Mouse (Mus musculus): ENCODE measurements around the gene Gdf15. TPM values are rescaled to one million over a fixed set of nuclear protein-coding genes. Genes with fewer than 3 reads are reported as not detected.

Gene Gdf15
- not detected in 2 replicates for polyA plus RNA-seq (2014; fragmentation: Nextera tagmentation; extraction: Ambion mirVana)

DNA sequence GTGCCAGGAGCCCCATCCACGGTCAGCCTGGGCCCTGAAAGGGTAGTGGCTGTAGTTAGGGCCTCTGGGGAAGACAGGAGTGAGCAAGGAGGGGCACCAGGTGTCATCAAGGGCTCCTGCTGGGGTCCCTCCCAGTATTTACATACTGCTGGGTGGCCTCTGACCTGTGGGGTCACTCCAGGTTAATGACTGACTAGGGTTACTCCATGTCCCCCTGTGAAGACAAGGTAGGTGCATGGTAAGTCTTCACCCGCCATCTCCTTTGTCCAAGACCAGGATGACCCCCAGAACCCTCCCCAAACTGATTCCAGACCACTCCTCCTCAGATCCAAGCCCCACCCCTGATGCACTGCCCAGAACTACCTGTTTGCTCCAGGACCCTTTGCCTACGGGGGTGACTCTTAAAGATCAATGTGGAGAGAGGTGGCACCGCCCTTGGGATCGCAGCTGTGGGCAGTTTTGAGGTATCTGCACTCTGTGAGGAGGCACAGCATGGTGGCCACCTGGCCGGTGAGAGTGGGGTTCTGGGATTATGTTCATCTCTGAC, at the start of gene Gdf15:
Gdf15 (minus strand) TSS at position 111 of the 547 bp plus-strand sequence.
- Histone ChIP-seq H3K27me3 (ENCODE audit: control insufficient read depth, insufficient read depth, low read length) (peaks cover 12% of the 10 kb centered on the region), H3K9ac (ENCODE audit: low read length) (no peak within 1 kb of the TSS), H3K36me3 (ENCODE audit: control insufficient read depth, insufficient read depth, low read length) (no peaks in the 10 kb centered on the region), H3K27ac (ENCODE audit: low read depth, low read length) (no peak within 1 kb of the TSS), H3K9me3 (ENCODE audit: control insufficient read depth, low read length) (no peaks in the 10 kb centered on the region), H3K4me1 (replicated peaks; ENCODE audit: control insufficient read depth, insufficient read depth, low read length) (peaks cover 10% of the 10 kb centered on the region), H3K4me2 (ENCODE audit: low read depth, low read length, severe bottlenecking) (no peak within 1 kb of the TSS), H3K4me3 (ENCODE audit: low read depth, low read length) (no peak within 1 kb of the TSS)
- 74% methylated on average over 6 of the region's 6 CpGs for WGBS
- DNase-seq (ENCODE audit: low spot score) (no peak), ATAC-seq (replicated peaks; ENCODE audit: low FRiP score) (no peak)

DNA sequence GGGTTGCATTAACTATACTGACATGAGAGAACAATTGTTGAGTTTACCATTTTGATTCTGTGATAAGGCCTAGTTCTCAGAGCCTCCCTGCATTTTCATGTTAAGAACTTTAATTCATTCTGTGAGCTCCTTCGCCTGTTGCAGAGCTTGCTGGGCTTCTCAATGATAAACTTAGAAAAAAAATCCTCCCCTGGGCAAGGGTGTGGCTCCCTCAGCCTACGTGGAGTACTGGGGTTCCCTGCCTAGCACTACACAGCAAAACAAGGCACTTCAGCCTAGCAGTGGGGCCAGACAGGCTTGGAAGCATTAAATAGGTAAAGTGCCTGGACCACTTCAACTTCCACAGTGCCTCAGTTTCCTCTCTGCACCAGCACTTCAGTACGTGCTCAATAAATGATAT, 49.2 kb upstream of the Gdf15 start:
- Histone ChIP-seq H3K36me3 (ENCODE audit: control insufficient read depth, insufficient read depth, low read length) (peaks cover 15% of the 10 kb centered on the region; the same call in 1 of the 2 replicates), H3K27me3 (ENCODE audit: control insufficient read depth, insufficient read depth, low read length) (no peaks in the 10 kb centered on the region), H3K4me1 (replicated peaks; ENCODE audit: control insufficient read depth, insufficient read depth, low read length) (peaks cover 3% of the 10 kb centered on the region; the same call in 1 of the 2 replicates), H3K9me3 (ENCODE audit: control insufficient read depth, low read length) (no peaks in the 10 kb centered on the region), H3K4me3 (ENCODE audit: low read depth, low read length) (no peak overlapping the region), H3K9ac (ENCODE audit: low read length) (no peak overlapping the region), H3K4me2 (ENCODE audit: low read depth, low read length, severe bottlenecking) (no peak overlapping the region), H3K27ac (ENCODE audit: low read depth, low read length) (no peak overlapping the region)
- DNase-seq (ENCODE audit: low spot score) (no peak), ATAC-seq (replicated peaks; ENCODE audit: low FRiP score) (no peak)
- 82% methylated on average over 3 of the region's 3 CpGs for WGBS

DNA sequence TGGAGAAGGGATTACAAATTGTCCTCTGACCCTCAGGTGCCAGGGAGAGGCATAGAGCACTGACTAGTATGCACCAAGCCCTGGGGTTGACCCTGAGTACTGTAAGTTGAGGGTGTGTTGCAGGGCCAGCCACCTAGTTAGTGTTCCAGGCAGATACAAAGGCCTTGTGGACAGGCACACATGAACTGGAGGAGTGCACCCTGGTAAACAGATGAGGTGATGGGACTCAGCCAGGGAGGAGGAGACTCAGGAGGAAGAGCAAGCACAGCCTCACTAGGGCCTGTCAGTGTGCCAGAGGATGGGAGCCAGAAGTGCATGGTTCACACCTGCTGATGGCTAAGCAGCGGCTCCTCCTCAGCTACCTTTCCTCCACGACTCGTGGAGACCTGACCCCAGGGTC, 47.8 kb upstream of the Gdf15 start:
- Histone ChIP-seq H3K9ac (ENCODE audit: low read length) (no peak overlapping the region), H3K9me3 (ENCODE audit: control insufficient read depth, low read length) (no peaks in the 10 kb centered on the region), H3K27ac (ENCODE audit: low read depth, low read length) (no peak overlapping the region), H3K27me3 (ENCODE audit: control insufficient read depth, insufficient read depth, low read length) (no peaks in the 10 kb centered on the region), H3K36me3 (ENCODE audit: control insufficient read depth, insufficient read depth, low read length) (peaks cover 15% of the 10 kb centered on the region; the same call in 1 of the 2 replicates), H3K4me1 (replicated peaks; ENCODE audit: control insufficient read depth, insufficient read depth, low read length) (peaks cover 4% of the 10 kb centered on the region; the same call in 1 of the 2 replicates), H3K4me3 (ENCODE audit: low read depth, low read length) (no peak overlapping the region), H3K4me2 (ENCODE audit: low read depth, low read length, severe bottlenecking) (no peak overlapping the region)
- WGBS = 90% methylated on average over 3 of the region's 3 CpGs
- no peak for DNase-seq (ENCODE audit: low spot score)
- no peak for ATAC-seq (replicated peaks; ENCODE audit: low FRiP score)

DNA sequence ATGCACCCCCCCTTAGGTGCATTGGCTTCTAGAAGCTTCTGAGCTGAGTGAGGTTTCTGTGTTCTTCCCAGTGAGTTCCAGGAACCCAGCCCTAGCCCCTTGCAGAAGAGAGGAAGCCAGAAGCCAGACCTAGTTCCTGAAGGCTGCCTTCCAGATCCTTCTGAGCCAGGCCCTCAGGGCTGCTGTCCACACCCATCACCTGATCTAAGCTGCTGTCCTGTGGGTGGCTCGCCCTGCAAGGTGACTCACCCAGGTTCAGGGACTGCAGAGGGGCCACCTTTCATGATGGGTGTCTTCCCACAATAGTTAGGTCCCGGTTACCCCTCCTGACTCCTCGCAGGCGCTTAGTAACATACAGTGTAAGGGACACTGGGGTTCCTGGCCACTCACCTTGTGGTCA, 47.1 kb upstream of the Gdf15 start:
- Histone ChIP-seq H3K27ac (ENCODE audit: low read depth, low read length) (no peak overlapping the region), H3K27me3 (ENCODE audit: control insufficient read depth, insufficient read depth, low read length) (no peaks in the 10 kb centered on the region), H3K4me3 (ENCODE audit: low read depth, low read length) (no peak overlapping the region), H3K4me1 (replicated peaks; ENCODE audit: control insufficient read depth, insufficient read depth, low read length) (peaks cover 8% of the 10 kb centered on the region), H3K9ac (ENCODE audit: low read length) (no peak overlapping the region; the same call in 1 of the 2 replicates), H3K9me3 (ENCODE audit: control insufficient read depth, low read length) (no peaks in the 10 kb centered on the region), H3K36me3 (ENCODE audit: control insufficient read depth, insufficient read depth, low read length) (peaks cover 15% of the 10 kb centered on the region; the same call in 1 of the 2 replicates), H3K4me2 (ENCODE audit: low read depth, low read length, severe bottlenecking) (no peak overlapping the region)
- WGBS = 92% methylated on average over 4 of the region's 4 CpGs
- DNase-seq (ENCODE audit: low spot score) = no peak
- ATAC-seq (replicated peaks; ENCODE audit: low FRiP score) = no peak

DNA sequence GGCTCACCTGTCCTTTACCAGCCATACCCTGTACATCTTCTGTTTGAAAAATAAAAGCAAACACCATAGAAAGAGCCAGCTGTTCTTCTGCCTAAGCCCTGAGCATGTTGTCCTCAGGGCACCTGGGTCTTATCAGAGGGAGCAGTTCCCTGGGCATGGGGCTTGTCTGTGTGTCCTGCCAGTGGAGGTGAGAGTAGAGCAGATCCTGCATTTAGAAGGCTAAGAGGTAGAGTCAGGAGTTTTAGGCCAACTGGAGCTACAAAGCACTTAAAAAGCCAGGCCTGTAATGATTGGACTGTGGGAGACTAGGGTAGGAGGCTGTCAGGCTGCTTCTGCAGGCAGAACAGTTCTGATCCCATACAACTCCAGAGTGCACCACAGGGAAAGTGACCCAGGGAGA, 46.4 kb upstream of the Gdf15 start:
- peaks cover 13% of the 10 kb centered on the region for H3K4me1 ChIP-seq (replicated peaks; ENCODE audit: control insufficient read depth, insufficient read depth, low read length)
- no peaks in the 10 kb centered on the region for H3K9me3 ChIP-seq (ENCODE audit: control insufficient read depth, low read length)
- no peak for DNase-seq (ENCODE audit: low spot score)

DNA sequence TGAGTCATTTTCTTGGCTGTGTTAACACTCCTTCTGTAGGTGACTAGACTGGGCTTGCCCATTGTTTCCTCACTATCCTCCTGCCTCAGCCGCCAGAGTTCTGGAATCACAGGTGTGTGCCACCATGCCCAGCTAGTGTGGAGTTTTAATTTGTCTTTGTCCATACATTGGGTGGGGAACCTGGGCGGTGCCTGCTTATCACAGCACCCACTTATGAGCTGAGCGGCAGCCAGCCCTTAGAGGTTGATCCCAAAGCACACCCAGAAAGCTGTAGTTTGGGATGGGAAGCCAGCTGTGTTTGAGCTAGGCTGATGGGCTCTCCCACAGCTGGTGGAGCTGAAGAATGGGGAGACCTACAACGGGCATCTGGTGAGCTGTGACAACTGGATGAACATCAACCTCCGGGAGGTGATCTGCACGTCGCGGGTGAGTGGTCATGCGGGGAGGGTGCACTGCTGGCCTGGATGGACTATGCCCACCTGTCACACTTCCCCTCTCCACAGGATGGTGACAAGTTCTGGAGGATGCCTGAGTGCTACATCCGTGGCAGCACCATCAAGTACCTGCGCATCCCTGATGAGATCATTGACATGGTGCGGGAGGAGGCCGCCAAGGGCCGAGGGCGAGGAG, 45.3 kb upstream of the Gdf15 start:
- Histone ChIP-seq H3K27me3 (ENCODE audit: control insufficient read depth, insufficient read depth, low read length) (no peaks in the 10 kb centered on the region), H3K9me3 (ENCODE audit: control insufficient read depth, low read length) (no peaks in the 10 kb centered on the region), H3K36me3 (ENCODE audit: control insufficient read depth, insufficient read depth, low read length) (peaks cover 15% of the 10 kb centered on the region; the same call in 1 of the 2 replicates), H3K27ac (ENCODE audit: low read depth, low read length) (no peak overlapping the region), H3K9ac (ENCODE audit: low read length) (no peak overlapping the region), H3K4me3 (ENCODE audit: low read depth, low read length) (no peak overlapping the region), H3K4me1 (replicated peaks; ENCODE audit: control insufficient read depth, insufficient read depth, low read length) (peaks cover 13% of the 10 kb centered on the region), H3K4me2 (ENCODE audit: low read depth, low read length, severe bottlenecking) (no peak overlapping the region)
- no peak for DNase-seq (ENCODE audit: low spot score)
- WGBS = 90% methylated on average over 15 of the region's 15 CpGs
- no peak for ATAC-seq (replicated peaks; ENCODE audit: low FRiP score)

More for the DNA sequence above, 46.4 kb upstream of the Gdf15 start:
- no peaks in the 10 kb centered on the region for H3K27me3 ChIP-seq (ENCODE audit: control insufficient read depth, insufficient read depth, low read length)
- no peak for ATAC-seq (replicated peaks; ENCODE audit: low FRiP score)
- no peak overlapping the region for H3K4me2 ChIP-seq (ENCODE audit: low read depth, low read length, severe bottlenecking)
- H3K27ac ChIP-seq (ENCODE audit: low read depth, low read length) = no peak overlapping the region
- H3K4me3 ChIP-seq (ENCODE audit: low read depth, low read length) = no peak overlapping the region
- no peak overlapping the region for H3K9ac ChIP-seq (ENCODE audit: low read length)
- H3K36me3 ChIP-seq (ENCODE audit: control insufficient read depth, insufficient read depth, low read length) = peaks cover 15% of the 10 kb centered on the region; the same call in 1 of the 2 replicates

DNA sequence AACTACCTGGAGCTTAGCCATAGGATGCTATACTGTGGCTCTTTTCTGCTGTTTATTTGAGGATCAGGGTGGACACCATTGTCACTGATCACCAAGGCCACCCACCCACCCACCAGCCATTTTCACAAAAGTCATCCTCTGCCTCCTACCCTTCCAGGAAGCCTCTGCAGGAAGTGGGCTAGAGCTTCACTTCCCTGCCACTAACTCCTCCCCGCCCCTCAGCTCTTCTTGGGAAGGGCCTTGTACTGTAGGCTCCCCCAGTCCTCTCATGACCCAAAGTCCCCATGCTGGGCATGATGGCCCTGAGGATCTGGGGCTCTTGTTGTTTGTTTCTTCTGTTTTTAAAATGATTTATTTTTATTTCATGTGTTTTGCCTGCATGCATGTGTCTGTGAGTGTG, 43.1 kb upstream of the Gdf15 start:
- no peaks in the 10 kb centered on the region for H3K9me3 ChIP-seq (ENCODE audit: control insufficient read depth, low read length)
- no peak overlapping the region for H3K4me2 ChIP-seq (ENCODE audit: low read depth, low read length, severe bottlenecking)
- no peaks in the 10 kb centered on the region for H3K27me3 ChIP-seq (ENCODE audit: control insufficient read depth, insufficient read depth, low read length)
- no peak for DNase-seq (ENCODE audit: low spot score)
- no peak for ATAC-seq (replicated peaks; ENCODE audit: low FRiP score)
- no peak overlapping the region for H3K4me3 ChIP-seq (ENCODE audit: low read depth, low read length)
- peaks cover 11% of the 10 kb centered on the region for H3K4me1 ChIP-seq (replicated peaks; ENCODE audit: control insufficient read depth, insufficient read depth, low read length)
- H3K27ac ChIP-seq (ENCODE audit: low read depth, low read length) = no peak overlapping the region
- WGBS = 74% methylated on average over 1 of the region's 1 CpGs
- no peak overlapping the region for H3K9ac ChIP-seq (ENCODE audit: low read length)
- H3K36me3 ChIP-seq (ENCODE audit: control insufficient read depth, insufficient read depth, low read length) = peaks cover 15% of the 10 kb centered on the region; the same call in 1 of the 2 replicates

DNA sequence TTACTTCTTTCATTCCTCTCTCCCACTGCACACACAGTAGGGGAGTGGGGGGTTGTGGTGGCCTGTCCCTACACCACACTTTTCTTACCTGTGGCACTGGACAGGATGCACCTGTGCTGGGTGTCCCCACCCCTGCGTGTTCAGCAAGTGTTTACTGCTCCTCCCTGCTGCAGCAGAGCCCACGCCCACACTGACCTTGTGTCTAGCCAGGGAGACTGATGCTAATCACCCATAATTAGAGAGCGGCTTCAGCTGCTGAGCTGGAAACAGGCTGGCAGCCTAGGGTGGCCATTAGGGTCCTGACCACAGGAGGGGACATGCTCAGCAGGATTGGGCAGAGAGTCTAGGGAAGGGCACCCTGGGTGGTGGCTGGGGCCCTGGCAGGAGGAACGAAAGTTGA, 42.5 kb upstream of the Gdf15 start:
- H3K4me2 ChIP-seq (ENCODE audit: low read depth, low read length, severe bottlenecking) = no peak overlapping the region
- H3K9me3 ChIP-seq (ENCODE audit: control insufficient read depth, low read length) = no peaks in the 10 kb centered on the region
- peaks cover 11% of the 10 kb centered on the region for H3K4me1 ChIP-seq (replicated peaks; ENCODE audit: control insufficient read depth, insufficient read depth, low read length)
- H3K27me3 ChIP-seq (ENCODE audit: control insufficient read depth, insufficient read depth, low read length) = no peaks in the 10 kb centered on the region
- ATAC-seq (replicated peaks; ENCODE audit: low FRiP score) = no peak
- WGBS = 82% methylated on average over 4 of the region's 4 CpGs
- H3K4me3 ChIP-seq (ENCODE audit: low read depth, low read length) = no peak overlapping the region
- H3K27ac ChIP-seq (ENCODE audit: low read depth, low read length) = no peak overlapping the region
- peak overlapping the region; percentile 75; the same call in 1 of the 2 replicates for H3K9ac ChIP-seq (ENCODE audit: low read length)
- H3K36me3 ChIP-seq (ENCODE audit: control insufficient read depth, insufficient read depth, low read length) = peaks cover 15% of the 10 kb centered on the region; the same call in 1 of the 2 replicates
- no peak for DNase-seq (ENCODE audit: low spot score)
